Mouse (Mus musculus): ENCODE measurements around the gene Samd5. TPM values are rescaled to one million over a fixed set of nuclear protein-coding genes. Genes with fewer than 3 reads are reported as not detected.

Samd5 gene
- 0.93 TPM for polyA plus RNA-seq (2014; fragmentation: Illumina TruSeq; extraction: RNeasy Lipid Tissue Mini Kit (QIAGEN cat#74804); ENCODE audit: low read depth, low replicate concordance)

GRCm38 (mm10) chr10:9674561-9675521 lies at the start of gene Samd5:
TSS of gene Samd5 (minus strand) at chr10:9675208.

Other genes starting within 250 kb of the Samd5 start
- 5.4 TPM for gene Stxbp5, start 225.9 kb upstream of the Samd5 start, polyA plus RNA-seq (2014; fragmentation: Illumina TruSeq; extraction: RNeasy Lipid Tissue Mini Kit (QIAGEN cat#74804); ENCODE audit: low read depth, low replicate concordance)

Measured in liver, adult 10 weeks (tissue).